Mouse (Mus musculus): ENCODE measurements around the gene Bbip1.

GRCm38 (mm10) chr19:53904833-53905480, 39.5 kb downstream of the Bbip1 start:
- TF ChIP-seq POLR2A (IDR thresholded peaks at IDR 0.05; ENCODE audit: low read depth, low read length) (no peak), CTCF (conservative IDR thresholded peaks at IDR 0.05 in 1 of 2, IDR thresholded peaks at IDR 0.05 in 1 of 2; ENCODE audit: low read depth in 2 of 2, low read length in 2 of 2) (no peak), EP300 (IDR thresholded peaks at IDR 0.05; ENCODE audit: low read length) (no peak), HCFC1 (IDR thresholded peaks at IDR 0.05; ENCODE audit: low read depth, low read length) (no peak), ZNF384 (IDR thresholded peaks at IDR 0.05; ENCODE audit: low read depth, low read length) (no peak), MAZ (IDR thresholded peaks at IDR 0.05; ENCODE audit: low read depth, low read length) (no peak), NRF1 (IDR thresholded peaks at IDR 0.05; ENCODE audit: low read depth, low read length) (no peak), USF2 (conservative IDR thresholded peaks at IDR 0.05; ENCODE audit: low read depth, low read length) (no peak)

All from CH12.LX (cell line).